Mouse (Mus musculus) kidney, adult 8-10 months (tissue): Measurements from ENCODE around the gene Nme2.

Source experiments
- DNase-seq, 2 experiments: peaks; one replicate each; pipeline ENCODE4 v3.0.0; 2022

Nme2 gene

DNA sequence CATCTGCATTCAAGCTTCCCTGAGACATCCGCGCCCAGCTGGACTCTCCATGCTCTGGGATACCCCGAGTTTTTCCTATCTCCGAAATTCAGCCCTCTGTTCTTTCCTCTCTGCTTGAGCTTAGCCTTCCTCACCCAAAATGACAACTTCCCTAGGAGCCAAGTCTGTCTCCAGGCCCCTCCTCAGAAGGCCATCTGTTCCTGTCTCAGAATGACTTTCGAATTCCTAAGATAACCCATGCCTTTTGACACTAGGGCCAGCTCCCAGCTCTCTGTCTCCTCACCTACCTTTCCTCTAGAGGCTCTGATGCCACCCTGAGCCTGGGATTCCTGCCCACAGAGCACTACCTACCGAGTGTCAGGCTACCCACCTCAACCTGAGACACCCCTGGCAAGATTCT, at the start of gene Nme2:
TSS of gene Nme2 (minus strand) at position 101 of the 400 bp plus-strand sequence.
- DNase-seq = no peak

DNA sequence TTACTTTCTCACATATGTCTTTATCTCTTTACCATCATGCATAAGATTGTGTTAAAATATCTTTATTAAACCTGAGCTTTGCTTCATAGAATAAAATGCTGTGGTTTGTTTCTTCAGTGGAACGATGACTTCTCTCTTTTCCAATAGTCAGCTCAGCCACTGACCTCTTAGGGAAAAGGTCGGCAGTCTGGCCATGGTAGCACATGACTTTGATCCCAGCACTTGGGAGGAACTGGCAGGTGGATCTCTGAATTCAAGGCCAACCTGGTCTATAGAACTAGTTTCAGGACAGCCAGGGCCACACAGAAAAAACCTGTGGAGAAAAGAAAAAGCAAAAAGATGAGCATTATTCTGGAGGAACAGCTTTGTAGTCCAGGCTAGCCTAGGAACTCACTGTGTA, 47.3 kb upstream of the Nme2 start:
- DNase-seq = no peak

DNA sequence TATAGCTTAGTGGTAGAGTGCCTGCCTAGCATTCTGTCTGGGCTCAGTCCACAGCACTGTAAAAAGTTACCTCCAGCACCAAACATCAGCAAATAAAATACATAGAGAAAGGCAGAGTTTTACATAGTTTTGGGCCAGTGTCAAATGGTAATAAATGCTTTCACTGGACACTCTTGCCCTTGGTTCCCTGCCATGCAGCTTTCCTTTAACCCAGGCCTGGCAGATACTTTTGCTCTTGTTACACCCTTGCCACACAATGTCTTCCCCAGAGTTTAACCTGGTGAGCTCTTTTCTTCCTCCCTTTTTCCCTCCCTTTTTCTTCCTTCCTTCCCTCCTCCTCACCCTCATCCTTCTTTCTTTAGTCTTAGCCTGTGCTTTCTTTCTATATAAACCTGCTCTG, 43.2 kb upstream of the Nme2 start:
- DNase-seq = peak in 1 of 2 experiments; percentile 28

DNA sequence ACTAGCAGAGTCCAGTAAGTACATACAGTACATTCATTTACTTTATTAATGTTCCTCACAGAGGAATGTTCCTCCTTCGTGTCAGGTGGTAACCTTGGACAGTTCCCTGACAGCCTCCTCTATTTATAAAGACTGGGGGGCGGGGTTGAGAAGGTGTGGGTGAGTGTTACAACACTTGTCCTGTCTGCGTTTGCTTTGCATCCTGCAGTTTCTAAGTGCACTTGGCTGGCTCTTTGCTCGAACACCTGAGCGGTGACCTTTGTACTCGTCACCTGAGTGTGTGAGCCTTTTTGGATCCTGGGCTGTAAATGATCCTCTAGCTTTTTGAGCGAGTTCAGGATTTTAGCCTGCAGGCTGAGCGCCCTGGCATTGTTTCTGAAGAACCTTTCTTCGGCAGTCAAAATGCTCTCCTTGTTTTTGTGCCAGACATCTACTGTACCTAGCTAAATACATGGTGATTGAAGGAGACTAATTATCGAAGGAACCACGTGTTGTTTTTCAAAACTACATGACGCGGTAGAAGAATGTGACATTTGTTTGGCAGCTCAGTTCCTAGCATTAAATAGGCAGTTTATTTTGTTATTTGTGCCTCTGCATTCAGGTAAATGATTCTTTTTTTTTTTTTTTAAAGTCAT, 41.2 kb upstream of the Nme2 start:
- peak; percentile 92 to 93 for DNase-seq

DNA sequence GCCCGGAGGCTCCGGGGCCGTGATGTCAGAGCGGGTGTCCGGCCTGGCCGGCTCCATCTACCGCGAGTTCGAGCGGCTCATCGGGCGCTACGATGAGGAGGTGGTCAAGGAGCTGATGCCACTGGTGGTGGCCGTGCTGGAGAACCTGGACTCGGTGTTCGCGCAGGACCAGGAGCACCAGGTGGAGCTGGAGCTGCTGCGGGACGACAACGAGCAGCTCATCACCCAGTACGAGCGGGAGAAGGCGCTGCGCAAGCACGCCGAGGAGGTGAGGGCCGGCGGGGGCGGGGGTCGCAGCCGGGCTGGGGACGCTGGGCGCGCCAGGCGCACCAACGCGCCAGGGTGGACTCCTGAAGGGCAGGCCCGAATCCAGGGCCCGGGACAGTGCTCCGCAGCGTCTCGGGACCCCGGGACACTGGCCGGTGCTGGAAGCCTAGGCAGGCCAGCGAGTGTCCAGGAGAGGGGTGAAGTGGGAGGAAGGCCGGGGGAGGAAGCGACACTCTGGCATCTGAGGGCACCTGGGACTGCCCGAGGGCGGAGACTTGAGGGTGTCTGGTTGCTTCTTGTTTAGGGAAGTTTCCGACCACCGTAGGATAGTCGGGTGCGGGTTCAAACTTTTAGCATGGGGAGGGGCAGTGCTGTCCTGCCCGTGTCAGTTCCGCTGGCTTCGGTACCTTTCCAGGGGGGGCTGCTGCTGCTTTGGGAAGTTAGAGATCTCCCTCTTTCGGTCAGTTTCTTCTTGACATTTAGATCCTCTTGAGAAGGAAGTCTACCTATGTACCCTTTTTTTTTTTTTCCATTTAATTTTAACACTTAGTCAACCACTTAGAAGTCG, 40.5 kb upstream of the Nme2 start:
- peak; percentile 51 to 54 for DNase-seq

DNA sequence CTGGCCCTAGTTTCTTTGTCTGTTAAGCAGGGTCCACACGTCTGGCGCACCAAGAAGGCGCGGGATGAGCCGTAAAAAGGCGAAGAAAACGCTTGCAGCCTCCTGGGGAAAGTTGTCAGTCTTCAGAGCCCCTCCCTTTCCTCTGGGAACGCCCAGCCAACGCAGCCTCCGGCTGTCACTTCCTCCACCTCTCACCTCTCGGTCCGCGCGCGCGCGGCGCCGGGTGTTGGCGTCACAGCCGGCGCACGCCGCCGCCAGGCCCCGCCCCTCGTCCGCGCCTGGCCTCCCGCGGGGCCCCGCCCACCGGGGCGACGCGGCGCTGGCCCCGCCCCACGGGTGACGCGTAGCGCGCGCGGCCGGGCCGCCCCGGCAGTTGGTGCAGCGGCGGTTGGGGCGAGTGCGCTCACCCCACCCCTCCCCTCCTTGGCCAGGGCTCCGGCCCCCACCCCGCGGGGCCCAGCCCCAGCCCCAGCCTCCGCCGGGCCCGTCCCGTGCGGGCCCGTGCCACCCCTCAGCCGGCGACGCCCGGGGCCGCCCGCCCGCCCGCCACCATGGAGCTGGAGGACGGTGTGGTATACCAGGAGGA, 39.8 kb upstream of the Nme2 start, which contains the start of gene Spag9:
TSS of gene Spag9 (plus strand) at position 372 of the 586 bp plus-strand sequence.
- DNase-seq = peak; percentile 92 to 93

DNA sequence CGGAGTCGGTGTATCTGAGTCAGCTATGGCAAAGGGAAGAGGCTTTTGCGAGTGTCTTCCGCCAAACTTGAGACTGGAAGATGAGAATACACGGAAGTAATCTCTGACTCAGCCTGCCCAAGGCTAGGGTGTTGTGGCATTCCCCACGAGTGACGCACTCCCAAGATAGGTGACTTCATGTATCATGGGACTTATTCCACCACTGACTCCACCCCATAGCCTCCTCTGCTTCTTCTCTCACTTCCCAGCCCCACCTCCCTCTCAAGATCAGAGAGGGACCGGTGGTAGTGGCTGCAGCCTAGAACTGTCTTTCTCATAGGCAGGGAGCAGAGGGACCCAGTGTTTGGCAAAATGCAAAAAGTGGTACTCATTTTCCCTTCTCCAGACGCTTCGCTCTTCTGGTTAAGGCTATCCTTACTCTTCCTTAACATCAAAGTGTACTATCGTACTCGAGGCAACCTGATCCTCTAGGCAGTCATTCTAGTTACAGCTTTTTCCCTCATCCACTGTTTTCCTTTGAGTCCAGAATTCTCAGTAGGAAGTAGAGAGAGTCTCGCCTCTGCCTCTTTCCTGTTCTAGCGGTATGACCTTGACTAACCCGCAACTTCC, 39.2 kb upstream of the Nme2 start:
- DNase-seq = peak; percentile 86 to 94

DNA sequence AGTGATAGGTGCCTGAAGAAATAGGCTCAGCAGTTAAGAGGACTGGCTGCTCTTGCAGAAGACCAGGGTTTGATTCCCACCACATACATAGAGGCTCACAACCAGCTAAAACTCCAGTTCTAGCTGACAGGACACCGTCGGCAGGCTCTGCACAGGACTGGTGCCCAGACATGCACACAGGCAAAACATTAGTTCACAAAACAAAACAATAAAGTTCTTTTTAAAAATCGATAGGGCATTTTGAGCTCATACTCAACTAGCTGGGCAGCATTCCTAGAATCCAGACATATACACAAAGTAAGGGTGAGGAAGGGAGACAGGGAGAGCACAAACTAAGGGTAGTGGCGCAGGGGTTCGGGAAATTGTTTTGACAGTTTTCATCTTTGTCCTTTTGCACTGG, 38.5 kb upstream of the Nme2 start:
- no peak for DNase-seq

DNA sequence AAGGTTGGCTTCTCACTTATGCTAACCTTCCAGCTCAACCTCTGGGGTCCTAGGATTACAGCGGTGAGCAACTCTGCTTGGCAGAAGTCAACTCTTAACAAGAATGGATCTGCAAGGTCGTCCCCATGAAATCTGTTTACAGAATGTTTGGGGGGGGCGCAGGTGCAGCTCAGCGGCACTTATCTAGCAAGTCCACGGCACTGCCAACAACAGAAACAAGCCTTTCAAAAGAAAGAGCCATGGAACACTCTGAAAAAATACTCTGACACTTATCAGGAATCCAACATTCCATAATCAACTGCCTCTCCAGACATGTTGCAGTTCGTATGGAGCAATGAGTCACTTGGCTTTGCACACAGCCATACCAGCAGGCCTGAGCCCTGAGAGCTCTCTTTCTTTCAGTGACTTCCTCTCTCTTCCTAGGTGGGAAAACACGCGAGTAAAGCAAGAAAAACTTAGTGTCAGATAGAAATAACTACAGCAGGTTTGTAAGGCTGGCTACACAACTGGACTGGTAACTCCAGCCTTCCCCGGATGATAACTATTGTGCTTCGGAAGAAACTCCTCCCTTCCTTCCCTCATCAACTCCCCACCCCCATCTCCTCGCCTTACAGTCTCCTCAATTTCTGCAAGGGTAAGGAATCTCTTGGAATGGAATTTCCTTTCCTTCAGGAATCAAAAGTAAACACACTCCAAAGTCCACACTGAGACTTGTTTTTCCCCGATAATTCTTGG, 32.4 kb upstream of the Nme2 start:
- DNase-seq = peak; percentile 56 to 74

DNA sequence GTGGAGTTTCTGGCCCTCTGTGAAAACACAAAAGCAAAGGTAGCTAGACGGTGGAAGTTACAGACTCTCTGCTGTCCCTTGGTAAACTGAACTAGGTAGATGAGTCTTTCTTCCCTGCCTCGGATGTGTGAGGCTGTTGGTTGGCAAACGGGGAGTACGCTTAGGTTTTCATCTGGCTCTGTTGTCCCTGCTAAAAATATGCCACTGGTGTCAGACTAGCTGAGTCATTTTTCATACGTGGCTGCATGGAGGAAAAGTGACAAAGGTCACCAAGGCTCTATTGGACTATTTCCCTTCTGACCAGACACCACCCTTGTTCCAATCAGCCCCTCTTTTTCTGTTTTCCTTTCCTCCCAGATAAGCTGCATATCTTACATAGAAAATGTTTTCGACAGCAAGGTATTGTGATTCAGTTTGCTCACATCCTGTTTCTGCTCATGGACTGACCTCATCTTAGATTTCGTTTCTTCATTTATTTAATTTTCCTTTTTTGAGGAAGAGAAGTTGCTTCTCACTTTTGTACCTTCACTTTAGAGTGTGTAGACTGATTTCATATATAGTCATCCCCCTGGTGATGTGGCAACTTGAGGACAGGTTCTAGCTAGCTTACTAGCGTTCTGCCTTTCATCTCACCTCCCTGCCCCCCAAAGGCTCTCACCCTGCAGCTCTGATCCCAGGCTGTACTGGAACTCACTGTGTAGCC, 31.7 kb upstream of the Nme2 start:
- peak in 1 of 2 experiments; percentile 39 for DNase-seq

DNA sequence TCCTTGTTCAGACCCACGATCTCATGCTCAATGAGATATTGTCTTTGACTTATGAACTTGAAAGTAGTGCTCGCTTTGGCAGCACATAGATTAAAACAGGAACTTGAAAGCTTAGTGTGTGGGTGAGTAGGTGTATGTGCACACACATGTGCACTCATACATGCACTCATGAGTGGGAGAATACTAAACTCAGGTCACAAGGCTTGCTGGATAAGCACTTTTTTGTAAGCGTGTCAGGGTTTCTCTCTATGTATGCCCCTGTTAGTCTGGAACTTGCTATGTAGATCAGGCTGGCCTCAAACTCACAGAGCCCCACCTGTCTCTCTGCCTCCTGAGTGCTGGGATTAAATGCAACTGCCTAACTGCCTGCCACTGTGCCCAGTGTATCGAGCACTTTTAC, 31.0 kb upstream of the Nme2 start:
- DNase-seq = no peak

DNA sequence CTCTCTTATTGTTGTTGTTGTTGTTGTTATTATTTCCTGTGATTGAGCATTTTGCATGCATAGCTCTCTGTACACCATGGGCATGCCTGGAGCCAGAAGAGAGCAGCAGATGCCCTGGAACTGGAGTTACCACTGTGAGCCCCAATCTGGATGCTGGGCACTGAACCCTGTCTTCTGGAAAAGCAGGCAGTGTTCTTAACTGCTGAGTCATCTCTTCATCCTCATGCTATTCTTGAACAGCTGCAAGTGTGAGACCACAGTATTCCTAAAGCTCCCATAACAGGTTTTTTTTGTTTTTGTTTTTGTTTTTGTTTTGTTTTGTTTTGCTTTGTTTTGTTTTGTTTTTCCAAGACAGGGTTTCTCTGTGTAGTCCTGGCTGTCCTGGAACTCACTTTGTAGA, 30.2 kb upstream of the Nme2 start:
- DNase-seq = no peak

DNA sequence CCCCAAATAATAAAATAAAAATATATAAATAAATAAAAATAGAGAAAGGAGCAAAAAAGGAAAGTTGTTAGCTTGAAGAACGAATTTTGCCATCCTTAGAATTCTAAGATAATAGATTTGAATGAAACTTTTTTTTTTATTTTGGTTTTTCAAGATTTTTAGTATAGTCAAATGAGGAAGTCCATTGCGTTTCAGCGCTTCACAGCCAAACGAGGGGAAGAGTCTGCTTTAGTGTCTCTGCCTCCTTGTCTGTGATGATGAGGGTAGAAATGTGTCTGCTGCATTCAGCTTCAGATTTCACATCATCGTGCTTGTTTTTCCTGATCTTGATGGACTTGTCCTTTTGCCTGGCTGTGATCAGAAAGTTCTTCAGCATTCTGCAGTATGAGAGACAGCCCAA, 29.2 kb upstream of the Nme2 start:
- DNase-seq = no peak

DNA sequence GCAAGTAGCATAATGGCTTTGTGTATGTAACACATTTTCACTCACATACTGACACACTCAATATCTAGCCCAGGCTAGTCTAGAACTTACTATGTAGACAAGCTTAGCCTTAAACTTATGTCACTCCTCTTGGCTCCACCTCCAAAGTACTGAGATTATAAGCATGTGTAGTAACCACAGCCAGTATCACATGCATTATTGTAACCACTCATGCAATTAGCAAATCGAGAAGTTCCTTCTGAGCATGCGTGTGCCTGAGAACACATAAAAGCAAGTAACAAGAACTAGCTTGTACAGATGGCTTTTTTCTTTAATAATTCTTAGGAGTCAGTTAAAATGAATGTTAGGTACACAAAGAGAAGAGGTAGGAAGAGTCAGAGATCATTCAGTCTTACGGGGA, 28.6 kb upstream of the Nme2 start:
- DNase-seq = no peak

DNA sequence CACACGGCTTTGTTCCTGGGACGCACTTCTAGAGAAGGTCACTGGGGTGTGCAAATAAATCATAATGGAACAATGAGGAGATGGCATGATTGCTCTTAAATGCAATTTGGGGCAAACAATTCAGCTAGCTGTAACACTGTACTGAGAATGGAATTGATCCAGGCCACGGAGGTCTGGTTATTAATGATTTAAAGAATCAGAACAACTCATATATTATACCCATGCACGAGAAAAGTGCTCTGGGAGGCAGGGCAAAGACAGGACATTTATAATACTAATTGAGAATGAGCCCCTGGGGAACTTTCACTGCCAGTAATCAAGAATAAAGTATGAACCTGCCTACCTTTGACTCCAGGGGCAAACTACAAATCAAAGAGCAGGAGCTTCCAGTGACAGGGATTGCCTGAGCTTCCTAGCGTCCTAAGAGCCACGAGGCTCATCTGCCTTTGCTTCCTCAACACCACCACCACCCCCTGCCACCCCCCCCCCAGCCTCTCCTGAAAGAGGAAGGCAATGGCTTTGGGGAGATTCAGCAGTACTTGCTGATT, 23.5 kb upstream of the Nme2 start:
- peak in 1 of 2 experiments; percentile 29 for DNase-seq

DNA sequence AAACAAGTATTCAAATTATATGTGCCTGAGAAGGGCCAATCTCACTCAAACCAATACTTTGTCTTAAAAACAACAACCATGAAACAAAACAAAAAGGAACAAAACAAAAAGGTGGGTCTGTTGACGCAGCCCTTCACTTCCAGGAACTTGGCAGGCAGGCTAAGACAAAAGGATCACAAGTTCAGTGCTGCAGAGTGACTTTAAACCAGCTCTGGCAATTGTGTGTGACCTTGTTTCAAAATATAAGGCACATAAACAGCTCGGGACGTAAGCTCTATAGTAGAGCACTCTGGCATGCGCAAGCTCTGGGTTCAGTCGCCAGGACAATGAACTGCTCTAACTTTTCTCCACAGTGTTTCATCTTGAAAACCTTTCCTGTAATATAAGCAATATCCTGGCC, 16.9 kb upstream of the Nme2 start:
- no peak for DNase-seq

DNA sequence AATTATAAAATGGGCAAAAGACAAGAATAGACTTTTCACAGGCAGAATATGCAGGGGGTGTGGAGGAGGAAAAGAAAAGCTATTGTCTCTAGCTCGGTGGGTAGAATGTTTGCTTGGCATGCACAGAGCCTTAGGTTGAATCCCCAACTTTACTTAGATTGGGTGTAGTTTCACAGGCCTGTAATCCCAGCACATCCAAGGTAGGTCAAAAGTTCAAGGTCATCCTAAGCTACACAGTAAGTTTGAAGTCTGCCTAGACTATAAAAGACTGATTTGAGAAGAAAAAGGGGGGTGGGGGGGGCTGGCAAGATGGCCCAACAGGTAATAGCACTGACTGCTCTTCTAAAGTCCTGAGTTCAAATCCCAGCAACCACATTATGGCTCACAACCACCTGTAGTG, 13.7 kb upstream of the Nme2 start:
- no peak for DNase-seq

DNA sequence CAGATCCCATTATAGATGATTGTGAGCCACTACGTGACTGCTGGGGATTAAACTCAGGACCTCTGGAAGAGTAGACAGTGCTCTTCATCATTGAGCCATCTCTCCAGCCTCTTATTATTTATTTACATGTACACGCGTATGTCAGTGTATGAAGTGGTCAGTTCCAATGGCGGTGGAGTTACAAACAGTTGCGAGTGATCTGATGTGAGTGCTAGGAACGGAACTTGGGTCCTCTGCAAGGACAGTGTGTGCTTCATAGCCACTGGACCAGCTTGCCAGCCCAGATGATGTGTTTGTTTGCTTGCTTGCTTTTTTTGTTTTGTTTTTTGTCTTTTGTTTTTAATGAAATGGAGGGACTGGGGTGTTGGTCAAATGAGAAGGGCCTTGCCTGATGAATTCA, 13.1 kb upstream of the Nme2 start:
- DNase-seq = no peak

DNA sequence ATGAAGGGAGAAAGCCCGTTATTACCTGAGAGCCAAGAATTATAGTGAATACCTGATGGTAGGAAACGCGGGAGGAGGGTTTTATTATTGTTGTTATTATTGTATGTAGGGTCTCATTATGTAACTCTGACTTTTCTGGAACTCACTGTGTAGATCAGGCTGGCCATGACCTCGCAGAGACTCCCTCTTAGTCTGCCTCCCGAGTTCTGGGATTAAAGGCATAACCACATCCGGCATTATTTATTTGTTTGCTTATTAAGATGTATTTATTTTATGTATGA, 12.7 kb upstream of the Nme2 start:
- DNase-seq = no peak

DNA sequence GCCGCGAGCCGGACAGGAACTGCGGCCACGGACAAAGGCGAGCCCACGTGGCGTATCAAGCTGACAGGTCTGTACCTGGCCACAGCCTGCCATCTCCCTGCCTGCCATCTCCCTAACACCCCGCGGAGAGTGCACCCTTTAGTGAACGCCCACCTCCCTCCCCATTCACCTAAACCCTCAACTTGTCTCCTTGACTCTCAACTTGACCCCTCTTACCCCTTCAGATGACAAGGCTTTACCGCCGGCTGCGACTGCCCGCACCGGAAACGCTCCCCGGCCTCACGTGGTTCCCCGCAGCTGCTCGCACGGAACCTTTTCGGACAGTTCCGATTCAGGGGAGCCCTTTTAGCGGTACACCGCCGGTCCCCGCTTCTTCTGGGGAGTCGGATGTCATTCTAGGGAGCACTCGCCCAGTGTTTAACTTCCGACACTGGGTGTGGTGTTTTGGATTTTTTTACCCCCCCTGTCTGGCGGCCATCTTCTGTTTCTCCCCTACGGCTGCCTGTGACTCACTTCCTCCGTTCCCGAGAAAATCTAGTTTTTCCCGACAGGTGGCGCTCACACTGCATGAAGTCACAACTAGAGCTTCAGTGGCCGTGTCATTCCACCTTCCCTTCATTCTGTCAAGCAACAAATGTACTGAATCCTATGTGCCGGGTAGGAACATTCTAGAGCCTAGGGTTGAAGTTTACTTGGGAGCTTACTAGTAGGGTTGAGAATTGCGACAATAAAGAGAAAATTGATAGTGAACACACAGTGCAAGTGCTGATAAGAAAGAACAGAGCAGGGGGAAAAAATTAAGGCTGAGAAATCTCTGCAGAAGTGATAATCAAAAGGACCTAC, 12.2 kb upstream of the Nme2 start, which contains the start of the genes Gm20390 and Nme1:
TSS of gene Gm20390 (minus strand) at position 289 of the 843 bp plus-strand sequence.
TSS of gene Nme1 (minus strand) at position 517 of the 843 bp plus-strand sequence.
- peak; percentile 97 to 99 for DNase-seq

DNA sequence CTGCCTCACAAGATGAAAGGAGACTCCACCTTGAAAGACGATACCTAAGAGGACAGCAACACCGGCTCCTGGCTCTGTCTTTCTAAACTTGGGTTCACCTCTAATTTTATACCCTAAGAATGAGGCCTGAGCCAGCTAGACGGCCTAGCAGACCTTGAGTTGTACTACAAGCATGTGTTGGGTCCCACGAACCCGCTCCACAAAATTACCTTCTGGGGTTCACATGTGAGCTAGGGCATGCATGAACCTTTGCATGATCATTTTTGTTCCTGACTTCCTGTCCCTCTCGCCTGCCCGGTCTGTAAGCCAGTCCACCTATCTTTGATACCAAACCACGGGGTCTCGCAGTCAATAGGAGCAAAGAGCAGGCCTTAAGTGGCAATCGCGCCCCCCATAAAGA, 11.3 kb upstream of the Nme2 start:
- DNase-seq = no peak
